Mouse (Mus musculus): Measurements from ENCODE around the gene Arhgap1.

- TF ChIP-seq CTCF (IDR thresholded peaks at IDR 0.05; ENCODE audit: control insufficient read depth, insufficient read depth, insufficient replicate concordance, low read depth, low read length) (no peak), POLR2A (IDR thresholded peaks at IDR 0.05; ENCODE audit: control insufficient read depth, low read depth, low read length) (no peak)
These were observed 5.7 kb downstream of the Arhgap1 start for GRCm38 (mm10) chr2:91655388-91655787.
